Mouse (Mus musculus) erythroid progenitor cell, adult 5-6 weeks (primary cell): ENCODE data around the gene Raph1. TPM values are rescaled to one million over a fixed set of nuclear protein-coding genes. Genes with fewer than 3 reads are reported as not detected.
A peak's percentile ranks its signal among the peaks of the same experiment; 100 is the strongest.

ENCODE experiments used
- ATAC-seq: replicated peaks from 2 replicates; pipeline ENCODE4 v1.8.0; 2016; ENCODE audit warnings: moderate number of reproducible peaks, mild to moderate bottlenecking, moderate TSS enrichment, inconsistent platforms; ENCODE audit not compliant: poor library complexity, low FRiP score, severe bottlenecking
- total RNA-seq, 2 experiments: library from RNA; stranded (forward) in 1 of 2; stranded (reverse) in 1 of 2; fragments of 150-400 nt in 1 of 2; fragments of 186-747, 209-891 nt in 1 of 2; gene quantifications; 2 replicates each; pipeline versions ENCODE4 v1.2.3 to v1.2.4; 2015 to 2017; ENCODE audit warnings: low replicate concordance in 2 of 2

Raph1 gene
- total RNA-seq, 2 experiments from 2014 or later = 0.91 to 4.2 TPM

GRCm38 (mm10) chr1:60565931-60566630 lies 823 bp downstream of the Raph1 start:
- no peak for ATAC-seq

GRCm38 (mm10) chr1:60565270-60565920 lies 1.5 kb downstream of the Raph1 start:
- no peak for ATAC-seq

GRCm38 (mm10) chr1:60564691-60565090 lies 2.2 kb downstream of the Raph1 start:
- no peak for ATAC-seq

- no peak for ATAC-seq
Observed at GRCm38 (mm10) chr1:60563021-60563420, 3.9 kb downstream of the Raph1 start.

GRCm38 (mm10) chr1:60543681-60544080 lies 23.2 kb downstream of the Raph1 start:
- ATAC-seq = no peak

GRCm38 (mm10) chr1:60539272-60539671 lies 27.6 kb downstream of the Raph1 start:
- no peak for ATAC-seq

- 0 out of 2 replicates have a peak, but pooled peaks have one; percentile 30 for ATAC-seq
Observed at GRCm38 (mm10) chr1:60534932-60535331, 32.0 kb downstream of the Raph1 start.

GRCm38 (mm10) chr1:60530636-60531035 lies 36.3 kb downstream of the Raph1 start:
- ATAC-seq = no peak

- ATAC-seq = no peak
Observed at GRCm38 (mm10) chr1:60530107-60530506, 36.8 kb downstream of the Raph1 start.

- no peak for ATAC-seq
Observed at GRCm38 (mm10) chr1:60510584-60510983, 56.3 kb downstream of the Raph1 start.

- no peak for ATAC-seq
Observed at GRCm38 (mm10) chr1:60503456-60503855, 63.4 kb downstream of the Raph1 start.

GRCm38 (mm10) chr1:60493421-60493820 lies 73.5 kb downstream of the Raph1 start:
- ATAC-seq = no peak

GRCm38 (mm10) chr1:60492404-60492803 lies 74.5 kb downstream of the Raph1 start:
- ATAC-seq = no peak

GRCm38 (mm10) chr1:60490510-60490909 lies 76.4 kb downstream of the Raph1 start:
- ATAC-seq = no peak

- ATAC-seq = no peak
Observed at GRCm38 (mm10) chr1:60489660-60490059, 77.2 kb downstream of the Raph1 start.

GRCm38 (mm10) chr1:60488635-60489034 lies 78.3 kb downstream of the Raph1 start:
- no peak for ATAC-seq

- no peak for ATAC-seq
Observed at GRCm38 (mm10) chr1:60485649-60486048, 81.3 kb downstream of the Raph1 start.

- no peak for ATAC-seq
Observed at GRCm38 (mm10) chr1:60482881-60483280, 84.0 kb downstream of the Raph1 start.

GRCm38 (mm10) chr1:60481561-60481960 lies 85.3 kb downstream of the Raph1 start:
- ATAC-seq = no peak

- ATAC-seq = no peak
Observed at GRCm38 (mm10) chr1:60470541-60470940, 96.4 kb downstream of the Raph1 start.

- no peak for ATAC-seq
Observed at GRCm38 (mm10) chr1:60469491-60469890, 97.4 kb downstream of the Raph1 start.
